Mouse (Mus musculus): Measurements from ENCODE around the gene Kcnk10. TPM values are rescaled to one million over a fixed set of nuclear protein-coding genes. Genes with fewer than 3 reads are reported as not detected.

Gene Kcnk10
- polyA plus RNA-seq, 1 experiment from 2014 or later, result 1.5 TPM

GRCm38 (mm10) chr12:98520568-98520931, 57.6 kb downstream of the Kcnk10 start:
- Histone ChIP-seq H3K27ac (ENCODE audit: low read length) (no peak overlapping the region), H3K4me1 (ENCODE audit: control insufficient read depth, insufficient read depth, low read length) (no peaks in the 10 kb centered on the region), H3K4me2 (replicated peaks; ENCODE audit: low read depth, low read length) (no peak overlapping the region), H3K9ac (replicated peaks; ENCODE audit: low read depth, low read length) (no peak overlapping the region), H3K9me3 (ENCODE audit: control insufficient read depth, low read depth, low read length) (no peaks in the 10 kb centered on the region), H3K36me3 (ENCODE audit: control insufficient read depth, insufficient read depth, low read length) (no peaks in the 10 kb centered on the region), H3K4me3 (ENCODE audit: low read depth, low read length) (no peak overlapping the region), H3K27me3 (ENCODE audit: control insufficient read depth, insufficient read depth, low read length) (no peaks in the 10 kb centered on the region)
- WGBS, result 72% methylated on average over 4 of the region's 4 CpGs
- ATAC-seq (ENCODE audit: insufficient number of reproducible peaks, insufficient read depth, low FRiP score, low read depth), result no peak

- no peaks in the 10 kb centered on the region for H3K36me3 ChIP-seq (ENCODE audit: control insufficient read depth, insufficient read depth, low read length)
- no peak for ATAC-seq (ENCODE audit: insufficient number of reproducible peaks, insufficient read depth, low FRiP score, low read depth)
- 72% methylated on average over 7 of the region's 7 CpGs for WGBS
- no peak overlapping the region for H3K4me2 ChIP-seq (replicated peaks; ENCODE audit: low read depth, low read length)
- no peak overlapping the region for H3K4me3 ChIP-seq (ENCODE audit: low read depth, low read length)
- no peaks in the 10 kb centered on the region for H3K27me3 ChIP-seq (ENCODE audit: control insufficient read depth, insufficient read depth, low read length)
- H3K4me1 ChIP-seq (ENCODE audit: control insufficient read depth, insufficient read depth, low read length), result no peaks in the 10 kb centered on the region
- H3K9me3 ChIP-seq (ENCODE audit: control insufficient read depth, low read depth, low read length), result no peaks in the 10 kb centered on the region
- no peak overlapping the region for H3K9ac ChIP-seq (replicated peaks; ENCODE audit: low read depth, low read length)
- H3K27ac ChIP-seq (ENCODE audit: low read length), result no peak overlapping the region
These were observed 58.1 kb downstream of the Kcnk10 start for GRCm38 (mm10) chr12:98519866-98520567.

- Histone ChIP-seq H3K4me1 (ENCODE audit: control insufficient read depth, insufficient read depth, low read length) (no peaks in the 10 kb centered on the region), H3K9me3 (ENCODE audit: control insufficient read depth, low read depth, low read length) (no peaks in the 10 kb centered on the region), H3K27ac (ENCODE audit: low read length) (no peak overlapping the region), H3K27me3 (ENCODE audit: control insufficient read depth, insufficient read depth, low read length) (no peaks in the 10 kb centered on the region), H3K9ac (replicated peaks; ENCODE audit: low read depth, low read length) (no peak overlapping the region), H3K36me3 (ENCODE audit: control insufficient read depth, insufficient read depth, low read length) (no peaks in the 10 kb centered on the region), H3K4me3 (ENCODE audit: low read depth, low read length) (no peak overlapping the region), H3K4me2 (replicated peaks; ENCODE audit: low read depth, low read length) (no peak overlapping the region)
- no peak for ATAC-seq (ENCODE audit: insufficient number of reproducible peaks, insufficient read depth, low FRiP score, low read depth)
- 68% methylated on average over 4 of the region's 4 CpGs for WGBS
These were observed 72.5 kb downstream of the Kcnk10 start for GRCm38 (mm10) chr12:98505601-98506000.

- ATAC-seq (ENCODE audit: insufficient number of reproducible peaks, insufficient read depth, low FRiP score, low read depth), result no peak
- H3K4me2 ChIP-seq (replicated peaks; ENCODE audit: low read depth, low read length), result no peak overlapping the region
- no peak overlapping the region for H3K4me3 ChIP-seq (ENCODE audit: low read depth, low read length)
- no peaks in the 10 kb centered on the region for H3K27me3 ChIP-seq (ENCODE audit: control insufficient read depth, insufficient read depth, low read length)
- H3K9ac ChIP-seq (replicated peaks; ENCODE audit: low read depth, low read length), result no peak overlapping the region
- H3K27ac ChIP-seq (ENCODE audit: low read length), result no peak overlapping the region
- H3K9me3 ChIP-seq (ENCODE audit: control insufficient read depth, low read depth, low read length), result no peaks in the 10 kb centered on the region
- WGBS, result 80% methylated on average over 11 of the region's 11 CpGs
- no peaks in the 10 kb centered on the region for H3K36me3 ChIP-seq (ENCODE audit: control insufficient read depth, insufficient read depth, low read length)
- H3K4me1 ChIP-seq (ENCODE audit: control insufficient read depth, insufficient read depth, low read length), result no peaks in the 10 kb centered on the region
These were observed 76.4 kb downstream of the Kcnk10 start for GRCm38 (mm10) chr12:98501528-98502280.

- H3K4me3 ChIP-seq (ENCODE audit: low read depth, low read length), result no peak overlapping the region
- H3K9me3 ChIP-seq (ENCODE audit: control insufficient read depth, low read depth, low read length), result no peaks in the 10 kb centered on the region
- no peaks in the 10 kb centered on the region for H3K36me3 ChIP-seq (ENCODE audit: control insufficient read depth, insufficient read depth, low read length)
- no peak overlapping the region for H3K27ac ChIP-seq (ENCODE audit: low read length)
- no peak overlapping the region for H3K4me2 ChIP-seq (replicated peaks; ENCODE audit: low read depth, low read length)
- ATAC-seq (ENCODE audit: insufficient number of reproducible peaks, insufficient read depth, low FRiP score, low read depth), result no peak
- H3K27me3 ChIP-seq (ENCODE audit: control insufficient read depth, insufficient read depth, low read length), result no peaks in the 10 kb centered on the region
- H3K4me1 ChIP-seq (ENCODE audit: control insufficient read depth, insufficient read depth, low read length), result no peaks in the 10 kb centered on the region
- 80% methylated on average over 4 of the region's 4 CpGs for WGBS
- no peak overlapping the region for H3K9ac ChIP-seq (replicated peaks; ENCODE audit: low read depth, low read length)
These were observed 77.1 kb downstream of the Kcnk10 start for GRCm38 (mm10) chr12:98501045-98501444.

- H3K4me3 ChIP-seq (ENCODE audit: low read depth, low read length), result no peak overlapping the region
- ATAC-seq (ENCODE audit: insufficient number of reproducible peaks, insufficient read depth, low FRiP score, low read depth), result no peak
- no peaks in the 10 kb centered on the region for H3K4me1 ChIP-seq (ENCODE audit: control insufficient read depth, insufficient read depth, low read length)
- no peaks in the 10 kb centered on the region for H3K9me3 ChIP-seq (ENCODE audit: control insufficient read depth, low read depth, low read length)
- no peaks in the 10 kb centered on the region for H3K27me3 ChIP-seq (ENCODE audit: control insufficient read depth, insufficient read depth, low read length)
- no peak overlapping the region for H3K4me2 ChIP-seq (replicated peaks; ENCODE audit: low read depth, low read length)
- no peak overlapping the region for H3K9ac ChIP-seq (replicated peaks; ENCODE audit: low read depth, low read length)
- 75% methylated on average over 2 of the region's 2 CpGs for WGBS
- no peaks in the 10 kb centered on the region for H3K36me3 ChIP-seq (ENCODE audit: control insufficient read depth, insufficient read depth, low read length)
- H3K27ac ChIP-seq (ENCODE audit: low read length), result no peak overlapping the region
These were observed 96.7 kb downstream of the Kcnk10 start for GRCm38 (mm10) chr12:98481460-98481859.

- Histone ChIP-seq H3K27ac (ENCODE audit: low read length) (no peak overlapping the region), H3K4me2 (replicated peaks; ENCODE audit: low read depth, low read length) (no peak overlapping the region), H3K27me3 (ENCODE audit: control insufficient read depth, insufficient read depth, low read length) (no peaks in the 10 kb centered on the region), H3K9ac (replicated peaks; ENCODE audit: low read depth, low read length) (no peak overlapping the region), H3K36me3 (ENCODE audit: control insufficient read depth, insufficient read depth, low read length) (no peaks in the 10 kb centered on the region), H3K9me3 (ENCODE audit: control insufficient read depth, low read depth, low read length) (no peaks in the 10 kb centered on the region), H3K4me3 (ENCODE audit: low read depth, low read length) (no peak overlapping the region), H3K4me1 (ENCODE audit: control insufficient read depth, insufficient read depth, low read length) (no peaks in the 10 kb centered on the region)
- ATAC-seq (ENCODE audit: insufficient number of reproducible peaks, insufficient read depth, low FRiP score, low read depth), result no peak
- 82% methylated on average over 5 of the region's 5 CpGs for WGBS
These were observed 97.1 kb downstream of the Kcnk10 start for GRCm38 (mm10) chr12:98481048-98481447.

GRCm38 (mm10) chr12:98477673-98478461, 100.2 kb downstream of the Kcnk10 start:
- H3K36me3 ChIP-seq (ENCODE audit: control insufficient read depth, insufficient read depth, low read length), result no peaks in the 10 kb centered on the region
- H3K27ac ChIP-seq (ENCODE audit: low read length), result no peak overlapping the region
- no peak overlapping the region for H3K9ac ChIP-seq (replicated peaks; ENCODE audit: low read depth, low read length)
- no peak for ATAC-seq (ENCODE audit: insufficient number of reproducible peaks, insufficient read depth, low FRiP score, low read depth)
- no peaks in the 10 kb centered on the region for H3K27me3 ChIP-seq (ENCODE audit: control insufficient read depth, insufficient read depth, low read length)
- H3K4me1 ChIP-seq (ENCODE audit: control insufficient read depth, insufficient read depth, low read length), result no peaks in the 10 kb centered on the region
- H3K4me3 ChIP-seq (ENCODE audit: low read depth, low read length), result no peak overlapping the region
- no peaks in the 10 kb centered on the region for H3K9me3 ChIP-seq (ENCODE audit: control insufficient read depth, low read depth, low read length)
- 69% methylated on average over 8 of the region's 8 CpGs for WGBS
- H3K4me2 ChIP-seq (replicated peaks; ENCODE audit: low read depth, low read length), result no peak overlapping the region

Data from stomach, embryonic 14.5 days (tissue).